Mouse (Mus musculus) erythroid progenitor cell, adult 5-6 weeks (primary cell): ENCODE measurements around the gene Entpd8. TPM values are rescaled to one million over a fixed set of nuclear protein-coding genes. Genes with fewer than 3 reads are reported as not detected.

Experiments
- ATAC-seq: replicated peaks from 2 replicates; pipeline ENCODE4 v1.8.0; 2016; ENCODE audit warnings: moderate number of reproducible peaks, mild to moderate bottlenecking, moderate TSS enrichment, inconsistent platforms; ENCODE audit not compliant: poor library complexity, low FRiP score, severe bottlenecking
- total RNA-seq, 2 experiments: library from RNA; stranded (forward) in 1 of 2; stranded (reverse) in 1 of 2; fragments of 150-400 nt in 1 of 2; fragments of 186-747, 209-891 nt in 1 of 2; gene quantifications; 2 replicates each; pipeline versions ENCODE4 v1.2.3 to v1.2.4; 2015 to 2017; ENCODE audit warnings: low replicate concordance in 2 of 2

Entpd8 gene
- total RNA-seq (2015; ENCODE audit: low replicate concordance) (not detected in 2 replicates), total RNA-seq (2017; ENCODE audit: low replicate concordance) (not detected in 2 replicates)

- no peak for ATAC-seq
Observed at GRCm38 (mm10) chr2:25080076-25080475, at the start of gene Entpd8. Gene Entpd8, plus strand, starts transcription at chr2:25080304.

DNA sequence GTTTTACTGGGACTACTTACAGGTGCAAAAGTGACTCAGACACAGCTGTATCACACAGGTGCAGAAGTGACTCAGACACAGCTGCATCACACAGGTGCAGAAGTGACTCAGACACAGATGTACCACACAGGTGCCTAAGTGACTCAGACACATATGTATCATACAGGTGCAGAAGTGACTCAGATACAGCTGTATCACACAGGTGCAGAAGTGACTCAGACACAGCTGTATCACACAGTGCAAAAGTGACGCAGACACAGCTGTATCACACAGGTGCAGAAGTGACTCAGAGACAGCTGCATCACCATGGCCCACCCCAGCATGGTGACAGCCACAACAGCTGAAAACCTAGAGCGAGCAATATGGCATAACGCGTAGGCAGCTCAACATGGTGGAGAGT is 45.1 kb upstream of the Entpd8 start:
- ATAC-seq = peak; percentile 30; the same call in 1 of the 2 replicates

- ATAC-seq = no peak
Observed at GRCm38 (mm10) chr2:25040089-25040488, 40.0 kb upstream of the Entpd8 start.

GRCm38 (mm10) chr2:25050921-25051320 is 29.2 kb upstream of the Entpd8 start:
- no peak for ATAC-seq

DNA sequence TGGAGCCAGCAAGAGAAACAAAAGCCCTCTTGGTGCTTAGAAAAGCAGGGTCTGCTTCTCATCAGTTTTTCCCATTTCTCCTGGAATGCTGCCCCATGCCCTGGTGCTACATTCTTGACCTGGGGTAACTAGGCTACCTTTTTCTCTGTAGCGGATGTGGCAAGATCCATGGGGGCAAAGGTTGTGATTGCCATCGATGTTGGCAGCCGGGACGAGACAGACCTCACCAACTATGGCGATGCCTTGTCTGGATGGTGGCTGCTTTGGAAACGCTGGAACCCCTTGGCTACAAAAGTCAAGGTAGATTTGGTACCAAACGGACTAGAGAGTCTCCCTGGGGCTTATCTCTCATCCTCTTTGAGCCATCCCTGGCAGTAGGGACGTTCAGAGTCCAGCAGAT is 28.7 kb upstream of the Entpd8 start:
- no peak for ATAC-seq

DNA sequence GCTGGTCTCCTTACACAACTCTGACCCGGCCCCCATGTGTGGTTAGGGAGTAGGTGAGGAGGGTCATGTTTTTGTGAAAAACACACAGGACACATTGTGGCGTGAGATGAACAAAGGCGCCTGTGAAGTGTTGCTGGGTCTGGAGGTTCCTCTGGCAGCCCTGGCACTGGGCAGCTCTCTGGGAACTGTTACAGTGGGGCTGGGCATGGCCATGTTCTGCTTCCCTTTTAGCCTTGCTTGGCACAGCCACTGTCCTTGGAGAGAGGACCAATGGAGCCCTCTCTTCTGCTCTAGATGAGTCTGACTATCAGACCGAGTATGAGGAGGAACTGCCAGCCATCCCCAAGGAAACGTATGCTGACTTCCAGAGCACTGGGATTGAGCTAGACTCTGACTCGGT is 27.0 kb upstream of the Entpd8 start:
- no peak for ATAC-seq

DNA sequence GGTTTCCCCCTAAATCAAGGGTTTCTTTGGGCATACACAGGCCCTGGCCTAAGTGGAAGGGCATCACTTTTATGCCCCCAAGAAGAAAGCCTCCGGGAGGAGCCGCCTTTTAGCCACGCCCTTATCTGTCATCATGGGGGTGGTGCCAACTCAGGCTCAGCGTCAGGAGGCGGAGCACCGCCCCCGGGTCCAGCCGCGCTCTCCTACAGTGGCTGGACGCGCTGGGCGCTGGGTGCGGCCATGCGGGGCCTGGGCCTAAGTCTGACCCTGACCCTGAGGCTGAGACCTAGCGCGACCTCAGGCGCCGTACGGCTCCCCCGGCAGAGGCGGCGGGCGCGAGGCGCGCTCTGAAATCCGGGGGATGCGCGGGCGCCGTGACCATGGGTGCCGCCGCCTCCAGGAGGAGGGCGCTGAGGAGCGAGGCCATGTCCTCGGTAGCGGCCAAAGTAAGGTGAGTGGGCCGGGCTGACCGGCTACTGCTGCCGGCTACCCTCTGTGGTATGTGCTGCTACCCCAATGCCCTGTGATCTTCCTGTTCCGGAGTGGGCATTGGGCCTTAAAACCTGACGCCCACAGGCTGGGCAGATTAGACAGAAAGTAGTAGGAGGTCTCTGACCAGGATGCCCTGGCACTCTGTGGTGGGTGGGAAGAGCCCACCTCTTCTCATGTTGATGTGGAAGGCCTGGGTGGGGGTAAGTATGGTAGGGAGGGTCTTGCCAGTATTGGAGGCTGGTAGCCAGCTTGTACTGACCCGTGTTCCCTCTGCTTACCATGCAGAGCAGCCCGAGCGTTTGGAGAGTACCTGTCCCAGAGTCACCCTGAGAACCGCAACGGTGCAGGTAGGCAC is 25.7 kb upstream of the Entpd8 start, which contains the start of gene Nsmf:
Gene Nsmf, plus strand, starts transcription at position 135 of the 847 bp plus-strand sequence.
- peak; percentile 84 for ATAC-seq

DNA sequence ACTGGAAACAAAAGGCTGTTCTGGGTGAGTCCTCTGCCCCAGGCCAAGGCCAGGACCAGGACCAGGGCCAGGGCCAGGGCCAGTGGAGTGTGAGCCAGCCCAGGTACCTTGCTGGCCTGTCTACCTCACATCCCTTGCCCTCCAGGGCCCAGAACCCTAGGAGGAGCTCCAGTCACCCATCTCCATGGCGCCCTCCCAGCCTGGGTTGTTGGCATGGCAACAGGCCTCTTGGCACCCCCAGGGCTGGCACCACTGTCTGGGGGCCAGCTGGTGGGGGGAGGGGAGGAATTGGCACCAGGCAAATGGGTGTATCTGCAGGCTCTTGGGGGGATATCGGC is 25.1 kb upstream of the Entpd8 start:
- ATAC-seq = no peak

GRCm38 (mm10) chr2:25055409-25056155 is 24.5 kb upstream of the Entpd8 start:
- no peak for ATAC-seq

DNA sequence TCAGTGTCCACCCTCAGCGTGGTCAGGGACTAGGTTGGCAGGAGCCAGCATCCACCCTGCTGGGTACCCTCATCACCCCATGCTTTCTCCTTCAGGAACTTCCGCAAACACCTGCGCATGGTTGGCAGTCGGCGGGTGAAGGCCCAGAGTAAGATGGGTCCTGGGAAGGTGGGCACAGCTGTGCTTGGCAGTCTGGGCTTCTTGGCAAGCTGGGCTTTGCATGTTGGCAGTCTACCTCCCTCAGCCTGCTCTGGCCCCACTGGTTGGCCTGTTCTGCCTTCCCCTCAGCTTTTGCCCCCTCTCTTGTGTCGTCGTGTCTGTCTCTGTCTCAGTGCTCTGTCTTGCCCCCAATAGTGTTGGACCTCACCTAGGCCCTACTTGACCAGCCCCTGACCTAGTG is 21.2 kb upstream of the Entpd8 start:
- ATAC-seq = no peak

DNA sequence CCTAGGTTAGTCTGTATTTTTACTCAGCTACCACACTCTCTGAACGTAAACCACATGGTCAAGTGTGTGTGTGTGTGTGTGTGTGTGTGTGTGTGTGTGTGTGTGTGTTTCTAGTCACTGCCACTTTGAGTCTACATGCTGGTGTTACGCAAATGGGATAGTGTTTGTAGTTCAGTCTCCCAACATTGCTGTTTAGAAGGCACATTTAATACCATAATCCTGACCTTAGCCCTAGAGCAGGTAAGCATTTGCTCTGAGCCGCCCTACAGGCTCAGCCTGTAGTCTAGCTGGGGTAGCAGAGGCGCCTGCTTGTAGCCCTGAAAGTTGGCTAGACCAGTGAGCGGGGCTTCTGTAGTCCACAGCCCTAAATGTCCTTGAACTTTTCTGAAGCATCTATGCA is 16.6 kb upstream of the Entpd8 start:
- ATAC-seq = no peak

DNA sequence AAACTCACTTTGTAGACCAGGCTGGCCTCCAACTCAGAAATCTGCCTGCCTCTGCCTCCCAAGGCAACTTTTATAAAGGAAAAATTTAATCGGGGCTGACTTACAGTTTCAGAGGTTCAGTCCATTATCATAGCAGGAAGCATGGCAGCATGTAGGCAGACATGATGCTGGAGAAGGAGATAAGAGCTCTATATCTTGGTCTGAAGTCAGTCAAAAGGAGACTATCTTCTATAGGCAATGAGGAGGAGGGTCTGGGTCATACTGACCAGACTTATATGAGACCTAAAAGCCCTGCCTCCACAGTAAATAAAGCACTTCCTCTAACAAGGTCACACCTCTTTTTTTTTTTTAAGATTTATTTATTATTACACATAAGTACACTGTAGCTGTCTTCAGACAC is 15.8 kb upstream of the Entpd8 start:
- ATAC-seq = no peak

GRCm38 (mm10) chr2:25065537-25065936 is 14.6 kb upstream of the Entpd8 start:
- no peak for ATAC-seq

- ATAC-seq = no peak
Observed at GRCm38 (mm10) chr2:25066552-25066951, 13.6 kb upstream of the Entpd8 start.

DNA sequence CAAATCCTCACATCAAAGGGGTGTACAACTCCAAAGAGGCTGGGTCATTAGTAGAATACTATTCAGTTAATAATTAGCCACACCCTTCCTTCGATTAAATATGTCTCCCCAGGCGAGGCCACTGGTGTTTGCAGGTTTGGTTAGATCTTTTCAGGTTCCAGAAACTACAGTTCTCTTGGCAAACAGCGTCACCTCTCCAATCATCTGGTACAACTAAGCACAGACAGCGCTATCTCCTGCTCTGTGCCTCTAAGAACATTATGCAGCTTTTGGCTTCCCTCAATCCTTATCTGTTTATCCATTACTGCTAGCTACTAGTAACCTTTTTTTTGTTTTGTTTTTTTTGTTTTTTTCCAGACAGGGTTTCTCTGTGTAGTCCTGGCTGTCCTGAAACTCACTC is 10.6 kb upstream of the Entpd8 start:
- ATAC-seq = no peak

- no peak for ATAC-seq
Observed at GRCm38 (mm10) chr2:25072398-25072797, 7.7 kb upstream of the Entpd8 start.

DNA sequence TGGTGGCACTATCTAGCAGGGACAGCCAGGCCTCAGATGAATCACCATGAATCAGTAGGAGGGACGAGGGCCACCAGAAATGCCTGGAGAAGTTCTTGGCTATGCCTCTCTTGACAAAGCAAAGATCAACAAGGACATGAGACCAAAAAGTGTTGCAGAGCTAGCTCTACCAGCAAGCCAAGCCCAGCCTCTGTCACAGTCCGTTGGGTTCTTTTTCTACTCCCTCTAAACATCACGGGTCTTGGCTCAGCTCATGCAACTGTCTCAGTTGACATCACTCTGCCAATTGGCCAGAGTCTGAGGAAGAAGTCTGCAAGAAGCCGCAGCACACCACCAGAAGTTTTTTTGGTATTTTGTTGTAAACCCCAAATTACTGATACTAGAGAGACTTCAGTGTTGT is 4.6 kb upstream of the Entpd8 start:
- no peak for ATAC-seq

DNA sequence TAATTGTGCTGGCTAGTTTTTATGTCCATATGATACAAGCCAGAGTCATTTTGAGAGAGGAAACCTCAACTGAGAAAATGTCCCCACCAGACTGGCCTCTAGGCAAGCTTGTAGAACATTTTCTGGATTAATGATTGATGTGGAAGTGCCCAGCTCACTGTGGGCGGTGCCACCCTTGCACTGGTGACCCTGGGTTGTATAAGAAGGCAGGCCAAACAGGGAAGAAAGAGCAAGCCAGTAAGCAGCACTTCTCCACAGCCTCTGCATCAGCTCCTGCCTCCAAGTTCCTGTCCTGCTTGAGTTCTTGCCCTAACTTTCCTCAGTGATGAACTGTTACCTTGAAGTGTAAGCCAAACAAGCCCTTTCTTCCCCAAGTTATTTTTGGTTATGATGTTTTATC is 1.1 kb upstream of the Entpd8 start:
- no peak for ATAC-seq

DNA sequence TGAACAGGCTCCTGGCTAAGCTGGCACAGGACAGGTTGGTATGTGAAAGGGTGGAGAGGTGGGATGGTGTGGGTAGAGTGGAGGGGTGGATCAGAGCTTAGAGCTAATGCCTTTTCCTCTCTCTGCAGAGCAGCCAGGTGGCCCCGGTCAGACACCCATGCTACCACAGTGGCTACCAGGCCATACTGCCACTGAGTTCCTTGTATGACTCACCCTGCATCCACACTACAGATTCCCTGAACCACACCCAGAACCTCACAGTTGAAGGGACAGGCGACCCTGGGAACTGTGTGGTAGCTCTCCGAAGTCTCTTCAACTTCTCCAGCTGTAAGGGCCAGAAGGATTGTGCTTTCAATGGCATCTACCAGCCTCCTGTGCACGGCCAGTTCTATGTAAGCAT is 3.6 kb downstream of the Entpd8 start:
- no peak for ATAC-seq

DNA sequence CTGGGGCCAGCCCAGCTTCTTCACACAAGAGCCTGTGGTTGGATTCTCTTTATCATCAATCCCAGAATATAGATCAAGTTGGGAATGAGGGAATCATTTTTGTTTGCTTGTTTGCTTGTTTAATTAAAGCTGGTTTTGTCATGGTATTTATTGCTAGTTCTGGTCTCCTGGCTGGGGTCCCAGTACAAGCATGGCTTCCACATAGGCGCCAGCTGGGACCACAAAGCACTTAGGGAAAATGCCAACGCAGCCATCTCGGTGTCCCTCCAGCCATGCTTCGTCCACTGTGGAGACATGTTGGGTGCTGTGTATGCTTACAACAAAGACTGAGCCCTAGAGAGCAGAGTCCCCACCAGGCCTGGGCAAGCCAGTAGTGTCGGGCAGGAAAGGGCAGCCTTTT is 5.5 kb downstream of the Entpd8 start:
- ATAC-seq = no peak

DNA sequence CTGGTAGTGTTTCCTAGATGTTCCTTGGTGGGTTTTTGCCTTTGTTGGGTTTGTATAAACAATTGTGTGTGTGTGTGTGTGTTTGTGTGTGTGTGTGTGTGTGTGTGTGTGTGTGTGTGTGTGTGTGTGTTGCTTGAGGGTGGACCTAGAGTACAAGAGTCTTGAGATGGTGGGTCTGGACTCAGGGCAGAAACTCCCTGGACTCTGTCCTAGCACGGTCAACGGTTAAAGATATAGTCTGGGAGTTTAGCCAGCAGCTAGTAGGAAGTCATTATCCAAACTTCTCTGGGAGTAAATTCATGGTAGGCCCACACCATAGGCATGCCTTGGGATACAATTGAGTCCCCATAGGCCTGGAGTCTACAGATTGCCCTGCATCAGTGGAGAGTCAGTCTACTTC is 7.7 kb downstream of the Entpd8 start:
- no peak for ATAC-seq
